Mouse (Mus musculus) stomach, embryonic 15.5 days (tissue): ENCODE measurements at regions not wholly inside any gene's neighbourhood (a gene's known extent, or its start where the extent isn't known, plus 50 kb on each side); places are given as distances from the start of the nearest gene placed in this dataset.

Source experiments
- ATAC-seq: fragments of 200-750 bp; cut with Nextera tagmentation; 2 replicates; pipeline ENCODE4 v1.8.0; 2017; ENCODE audit warnings: low read depth, moderate number of reproducible peaks, moderate TSS enrichment; ENCODE audit not compliant: insufficient read depth, low FRiP score
- H3K27ac ChIP-seq: fragments of 300-500 bp; sonication (generic); 2 replicates; pipeline ENCODE4 v1.5.1; 2015; ENCODE audit warnings: mild to moderate bottlenecking, inconsistent platforms
- H3K27me3 ChIP-seq: fragments of 300-500 bp; sonication (generic); replicated peaks from 2 replicates; pipeline ENCODE4 v1.6.1; 2015; ENCODE audit warnings: inconsistent platforms
- H3K36me3 ChIP-seq: fragments of 300-500 bp; sonication (generic); 2 replicates; pipeline ENCODE4 v1.6.1; 2015; ENCODE audit warnings: inconsistent platforms
- H3K4me1 ChIP-seq: fragments of 300-500 bp; sonication (generic); 2 replicates; pipeline ENCODE4 v1.6.1; 2015; ENCODE audit warnings: inconsistent platforms
- H3K4me2 ChIP-seq: fragments of 300-500 bp; sonication (generic); 2 replicates; pipeline ENCODE4 v1.6.1; 2015; ENCODE audit warnings: mild to moderate bottlenecking, inconsistent platforms
- H3K4me3 ChIP-seq: fragments of 300-500 bp; sonication (generic); replicated peaks from 2 replicates; pipeline ENCODE4 v1.5.1; 2015; ENCODE audit warnings: inconsistent platforms
- H3K9ac ChIP-seq: fragments of 300-500 bp; sonication (generic); 2 replicates; pipeline ENCODE4 v1.6.1; 2015; ENCODE audit warnings: inconsistent platforms
- H3K9me3 ChIP-seq: fragments of 300-500 bp; sonication (generic); 2 replicates; pipeline ENCODE4 v1.6.1; 2016; ENCODE audit warnings: inconsistent platforms
- WGBS: fragments of 180-500 bp; shearing (Covaris S2); methylation state at CpG from one replicate; pipeline ENCODE4 v1.1.7; 2015; 5-methylcytosine and 5-hydroxymethylcytosine counted together

DNA sequence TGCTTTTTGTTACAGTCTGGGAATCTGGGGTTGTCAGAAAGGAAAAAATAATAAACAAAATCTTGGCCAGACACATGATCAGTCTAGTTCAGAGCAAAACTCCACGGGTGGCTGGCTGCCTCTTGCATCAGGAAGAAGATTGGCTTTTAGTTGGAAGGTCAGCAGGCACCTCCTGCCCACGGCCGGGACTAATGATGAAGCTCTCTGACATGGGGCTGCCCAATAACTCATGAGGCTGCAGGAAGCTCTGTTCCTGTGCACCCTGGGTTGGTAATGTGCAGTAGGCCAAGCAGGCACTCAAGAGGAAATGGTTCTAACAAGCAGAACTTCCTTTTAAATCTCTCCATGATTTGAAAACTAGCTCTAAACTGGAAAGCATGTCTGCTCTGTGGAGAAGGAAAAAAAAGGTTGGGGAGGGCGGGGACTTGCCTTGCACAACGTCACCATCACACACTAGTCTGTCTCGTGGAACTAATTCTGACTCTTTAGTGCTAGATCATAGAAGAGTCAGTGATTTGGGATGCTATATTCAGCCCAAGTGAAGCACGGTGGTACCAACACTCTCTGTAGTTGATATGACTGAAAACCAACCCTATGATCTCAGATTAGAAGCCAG lies 507.1 kb upstream of the Adam5 start:
- Histone ChIP-seq H3K36me3 (no peaks in the 10 kb centered on the region), H3K4me3 (no peak overlapping the region), H3K27me3 (no peaks in the 10 kb centered on the region), H3K27ac (no peak overlapping the region), H3K4me2 (no peak overlapping the region), H3K9me3 (no peaks in the 10 kb centered on the region), H3K4me1 (peaks cover 9% of the 10 kb centered on the region; the same call in 1 of the 2 replicates), H3K9ac (no peak overlapping the region)
- ATAC-seq: no peak
- 46% methylated on average over 7 of the region's 7 CpGs for WGBS

- Histone ChIP-seq H3K27me3 (no peaks in the 10 kb centered on the region), H3K27ac (no peak overlapping the region), H3K4me1 (peaks cover 11% of the 10 kb centered on the region; the same call in 1 of the 2 replicates), H3K9me3 (no peaks in the 10 kb centered on the region), H3K36me3 (no peaks in the 10 kb centered on the region), H3K4me3 (no peak overlapping the region), H3K4me2 (no peak overlapping the region), H3K9ac (no peak overlapping the region)
- 30% methylated on average over 1 of the region's 1 CpGs for WGBS
- no peak for ATAC-seq
These were observed 505.6 kb upstream of the Adam5 start for GRCm38 (mm10) chr8:25329791-25330190.

DNA sequence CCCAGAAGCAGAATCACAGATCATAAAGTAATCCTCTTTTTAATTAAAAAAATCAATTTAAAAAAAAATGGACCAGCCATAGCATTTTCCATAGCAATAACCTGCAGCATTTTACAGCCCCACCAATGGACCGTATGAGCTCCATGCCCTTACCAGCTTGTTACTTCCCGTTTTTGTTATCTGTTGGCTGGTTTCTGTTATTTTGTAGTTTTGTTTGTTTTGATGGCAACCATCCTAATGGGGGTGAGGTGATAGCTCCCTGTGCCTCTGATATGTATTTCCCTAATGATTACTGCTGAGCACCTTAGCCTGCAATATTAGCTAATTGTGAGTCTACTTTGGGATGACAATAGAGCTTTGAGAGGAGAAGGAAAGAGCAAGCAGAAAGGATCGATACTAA lies 504.1 kb upstream of the Adam5 start:
- H3K27me3 ChIP-seq: no peaks in the 10 kb centered on the region
- peaks cover 11% of the 10 kb centered on the region; the same call in 1 of the 2 replicates for H3K4me1 ChIP-seq

GRCm38 (mm10) chr8:25326930-25327329 lies 502.8 kb upstream of the Adam5 start:
- Histone ChIP-seq H3K9me3 (no peaks in the 10 kb centered on the region), H3K36me3 (no peaks in the 10 kb centered on the region), H3K4me1 (peaks cover 11% of the 10 kb centered on the region; the same call in 1 of the 2 replicates), H3K9ac (no peak overlapping the region), H3K27me3 (no peaks in the 10 kb centered on the region), H3K4me2 (no peak overlapping the region), H3K27ac (no peak overlapping the region), H3K4me3 (no peak overlapping the region)
- no peak for ATAC-seq
- 74% methylated on average over 6 of the region's 6 CpGs for WGBS

More for the DNA sequence above, 504.1 kb upstream of the Adam5 start:
- Histone ChIP-seq H3K36me3 (no peaks in the 10 kb centered on the region), H3K9ac (no peak overlapping the region), H3K4me2 (no peak overlapping the region), H3K9me3 (no peaks in the 10 kb centered on the region), H3K27ac (no peak overlapping the region), H3K4me3 (no peak overlapping the region)
- no peak for ATAC-seq
- WGBS: 62% methylated on average over 3 of the region's 3 CpGs

DNA sequence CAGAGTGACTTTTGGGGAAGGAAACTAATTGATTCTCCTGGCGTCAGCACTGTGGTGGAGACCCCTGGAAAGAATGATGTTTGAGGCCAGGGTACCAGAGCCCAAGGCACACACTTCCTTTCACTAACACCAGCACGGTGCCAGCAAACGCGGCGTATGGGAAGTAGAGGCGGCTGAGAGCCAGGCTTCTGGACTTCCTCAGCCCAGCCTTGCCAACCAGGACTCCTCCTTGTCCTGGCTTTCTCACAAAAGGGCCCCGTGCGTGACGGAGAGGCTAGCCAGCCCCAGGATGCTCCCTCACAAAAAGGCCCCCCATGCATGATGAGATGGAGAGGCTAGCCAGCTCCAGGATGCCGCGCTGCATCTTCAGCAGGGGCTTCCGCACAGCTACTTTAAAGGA lies 502.1 kb upstream of the Adam5 start:
- Histone ChIP-seq H3K36me3 (no peaks in the 10 kb centered on the region), H3K27ac (no peak overlapping the region), H3K9me3 (no peaks in the 10 kb centered on the region), H3K27me3 (no peaks in the 10 kb centered on the region), H3K4me2 (no peak overlapping the region), H3K4me3 (no peak overlapping the region), H3K4me1 (peaks cover 11% of the 10 kb centered on the region; the same call in 1 of the 2 replicates), H3K9ac (no peak overlapping the region)
- ATAC-seq: no peak
- WGBS: 74% methylated on average over 12 of the region's 12 CpGs

DNA sequence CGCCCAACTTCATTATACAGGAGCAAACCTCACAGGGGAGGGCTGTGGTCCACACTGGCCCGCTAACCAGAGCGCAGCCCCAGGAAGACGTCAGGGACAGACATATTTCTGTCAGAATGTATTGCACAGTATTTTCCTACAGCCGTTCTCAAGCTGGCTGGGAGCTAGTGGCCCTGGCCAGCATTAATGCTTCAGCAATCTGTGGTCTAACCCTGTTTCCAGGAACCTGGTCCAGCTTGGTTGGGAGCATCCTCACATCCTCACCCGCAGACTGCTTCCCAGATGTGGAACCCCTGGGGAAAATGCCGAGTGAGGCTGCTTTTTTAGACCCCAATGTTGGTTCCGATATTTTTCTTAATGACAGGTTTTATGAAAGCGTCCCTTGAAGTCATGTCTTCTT lies 500.6 kb upstream of the Adam5 start:
- Histone ChIP-seq H3K36me3 (no peaks in the 10 kb centered on the region), H3K27me3 (no peaks in the 10 kb centered on the region), H3K4me2 (no peak overlapping the region), H3K9me3 (no peaks in the 10 kb centered on the region), H3K4me3 (no peak overlapping the region), H3K27ac (0 out of 2 replicates have a peak overlapping the region, but pooled peaks have one; percentile 27), H3K9ac (no peak overlapping the region), H3K4me1 (0 out of 2 replicates have a peak, but pooled peaks cover 6% of the 10 kb centered on the region)
- 77% methylated on average over 9 of the region's 9 CpGs for WGBS
- ATAC-seq: no peak; the same call in 1 of the 2 replicates

GRCm38 (mm10) chr8:25323643-25324420 lies 499.7 kb upstream of the Adam5 start:
- Histone ChIP-seq H3K4me3 (no peak overlapping the region), H3K27ac (peak overlapping the region; percentile 63; the same call in 1 of the 2 replicates)

DNA sequence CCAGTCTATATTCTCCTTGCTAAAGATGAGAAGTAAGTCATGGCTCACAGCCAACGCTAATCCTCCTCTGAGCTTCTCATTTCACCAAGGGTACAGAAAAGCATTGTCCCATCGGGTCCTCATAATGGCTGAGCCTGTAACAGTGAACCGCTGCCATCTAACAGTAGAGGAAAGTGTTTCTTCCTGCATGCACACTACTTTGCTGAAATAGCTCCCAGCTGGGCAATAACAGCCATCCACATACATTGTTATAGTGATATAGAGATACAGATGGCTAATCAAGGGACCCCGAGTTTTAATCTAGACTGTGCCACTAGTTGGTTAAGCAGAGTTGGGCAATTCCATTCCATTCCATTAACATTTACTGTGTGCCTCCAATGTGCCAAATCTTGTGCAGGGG lies 492.2 kb upstream of the Adam5 start:
- Histone ChIP-seq H3K9me3 (no peaks in the 10 kb centered on the region), H3K4me2 (no peak overlapping the region), H3K4me3 (no peak overlapping the region), H3K27me3 (no peaks in the 10 kb centered on the region), H3K4me1 (no peaks in the 10 kb centered on the region), H3K9ac (no peak overlapping the region), H3K27ac (no peak overlapping the region), H3K36me3 (no peaks in the 10 kb centered on the region)
- ATAC-seq: no peak
- WGBS: 84% methylated on average over 4 of the region's 4 CpGs

More at GRCm38 (mm10) chr8:25323643-25324420, 499.7 kb upstream of the Adam5 start:
- Histone ChIP-seq H3K9ac (no peak overlapping the region), H3K4me2 (peak overlapping the region; percentile 35; the same call in 1 of the 2 replicates), H3K36me3 (no peaks in the 10 kb centered on the region), H3K4me1 (0 out of 2 replicates have a peak, but pooled peaks cover 3% of the 10 kb centered on the region), H3K27me3 (no peaks in the 10 kb centered on the region), H3K9me3 (no peaks in the 10 kb centered on the region)
- WGBS: 30% methylated on average over 19 of the region's 19 CpGs
- ATAC-seq: no peak

- WGBS: 49% methylated on average over 12 of the region's 12 CpGs
- H3K4me2 ChIP-seq: no peak overlapping the region
These were observed 487.8 kb upstream of the Adam5 start for GRCm38 (mm10) chr8:25311811-25312533.

GRCm38 (mm10) chr8:25307956-25308355 lies 483.8 kb upstream of the Adam5 start:
- 76% methylated on average over 4 of the region's 4 CpGs for WGBS
- H3K4me3 ChIP-seq: no peak overlapping the region
- ATAC-seq: no peak
- H3K9me3 ChIP-seq: no peaks in the 10 kb centered on the region
- no peak overlapping the region for H3K4me2 ChIP-seq
- H3K27me3 ChIP-seq: no peaks in the 10 kb centered on the region
- H3K9ac ChIP-seq: no peak overlapping the region
- H3K36me3 ChIP-seq: no peaks in the 10 kb centered on the region
- peaks cover 7% of the 10 kb centered on the region; the same call in 1 of the 2 replicates for H3K4me1 ChIP-seq
- no peak overlapping the region for H3K27ac ChIP-seq

More at GRCm38 (mm10) chr8:25311811-25312533, 487.8 kb upstream of the Adam5 start:
- Histone ChIP-seq H3K4me1 (no peaks in the 10 kb centered on the region), H3K9ac (no peak overlapping the region), H3K36me3 (no peaks in the 10 kb centered on the region), H3K27ac (no peak overlapping the region), H3K9me3 (no peaks in the 10 kb centered on the region), H3K4me3 (no peak overlapping the region), H3K27me3 (no peaks in the 10 kb centered on the region)
- ATAC-seq: no peak

DNA sequence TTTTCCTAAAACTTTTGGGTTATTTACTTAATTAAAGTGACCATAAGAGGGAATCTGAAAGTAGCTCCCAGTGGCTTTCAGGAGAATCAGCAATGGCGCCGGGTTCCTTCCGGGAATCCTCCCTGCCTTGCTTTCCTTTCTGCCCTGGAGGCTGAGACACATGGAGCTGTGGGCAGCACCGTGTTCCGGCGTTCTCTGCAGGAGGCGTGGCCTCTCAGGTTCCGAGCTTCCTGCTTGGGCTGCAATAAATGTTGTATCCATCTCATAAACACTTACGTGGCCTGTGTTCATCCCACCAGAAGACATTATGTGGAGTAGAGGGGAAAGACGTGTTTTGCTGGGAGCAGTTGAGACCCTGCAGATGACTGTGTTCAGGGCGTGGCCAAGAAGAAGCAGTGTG lies 483.3 kb upstream of the Adam5 start:
- Histone ChIP-seq H3K4me3 (no peak overlapping the region), H3K9ac (no peak overlapping the region), H3K4me2 (no peak overlapping the region), H3K36me3 (no peaks in the 10 kb centered on the region), H3K4me1 (peaks cover 7% of the 10 kb centered on the region; the same call in 1 of the 2 replicates), H3K27me3 (no peaks in the 10 kb centered on the region), H3K9me3 (no peaks in the 10 kb centered on the region), H3K27ac (no peak overlapping the region)
- ATAC-seq: no peak
- 80% methylated on average over 11 of the region's 11 CpGs for WGBS
